ENCODE assay signal across 22 mouse cellular contexts in genomic region chr5:137036211-137036610, GRCm38 (mm10). TPM values are rescaled to one million over a fixed set of nuclear protein-coding genes. Genes with fewer than 3 reads are reported as not detected.
DNase-seq lines count a peak whose midpoint lies in the region; TF ChIP-seq lines count a peak whose summit lies in the region.
"Had no signal": no experiment of that assay in that cellular context is flagged by ENCODE, and none has a peak within 500 bp of the region (broad histone marks: within the 10 kb centered on the region; RNA-seq: fewer than 3 reads in every experiment).

No protein-coding gene starts in this region.

- DNase-seq in frontal cortex, postnatal 36 days (ENCODE audit: low spot score in 2 of 2): peak; percentile 39 to 51
- no peak for DNase-seq in frontal cortex, postnatal 25 days (ENCODE audit: low spot score in 2 of 2)
- peak in 1 of 2 experiments; percentile 45 for DNase-seq in left cerebral cortex, adult 2 months (ENCODE audit: extremely low spot score in 1 of 2, low spot score in 2 of 2)
- no peak for DNase-seq in left cerebral cortex, adult 9 months (ENCODE audit: low spot score in 2 of 2)
- DNase-seq in right cerebral cortex, postnatal 25 days: peak; percentile 44
- no peak for DNase-seq in right cerebral cortex, postnatal 36 days (ENCODE audit: low spot score in 2 of 2)
- DNase-seq in cerebellum, postnatal 4 days (ENCODE audit: low spot score in 2 of 2): no peak
- DNase-seq: adrenal gland, postnatal 25 days; cerebellum, adult 2 months; cerebellum, postnatal 14 days; gastrocnemius, postnatal 10 days; heart, adult 18-20 months; heart, postnatal 10 days; heart, postnatal 4 days had no signal

- H3K27ac ChIP-seq in left cerebral cortex, adult 2 months: peak overlapping the region; percentile 50
- H3K27ac ChIP-seq in olfactory bulb, adult 2 months (ENCODE audit: insufficient read depth, low read depth, low read length): peak overlapping the region; percentile 67
- H3K27ac ChIP-seq: embryonic facial prominence, embryonic 13.5 days; forebrain, embryonic 12.5 days; heart, embryonic 10.5 days; hindbrain, embryonic 13.5 days; intestine, embryonic 15.5 days had no signal

- H3K4me3 ChIP-seq in left cerebral cortex, adult 2 months: no peak overlapping the region
- no peak overlapping the region for H3K4me3 ChIP-seq in olfactory bulb, adult 2 months (ENCODE audit: insufficient read depth, low read depth, low read length)
- H3K4me3 ChIP-seq: embryonic facial prominence, embryonic 13.5 days; forebrain, embryonic 12.5 days; heart, embryonic 10.5 days; hindbrain, embryonic 13.5 days; intestine, embryonic 15.5 days had no signal

- intact Hi-C loops in left cerebral cortex, adult 2 months (cut with DNase I): no loop called here

- 50% methylated on average over 13 of the region's 13 CpGs for WGBS in olfactory bulb, adult 2 months

- H3K4me1 ChIP-seq in olfactory bulb, adult 2 months (ENCODE audit: control insufficient read depth, insufficient read depth, low read length): peaks cover 31% of the 10 kb centered on the region

- TF ChIP-seq CTCF in left cerebral cortex, adult 2 months (IDR thresholded peaks at IDR 0.05): no peak
- no peak for TF ChIP-seq CTCF in olfactory bulb, adult 2 months (IDR thresholded peaks at IDR 0.05; ENCODE audit: insufficient read depth, low read depth, low read length)

- TF ChIP-seq POLR2A in olfactory bulb, adult 2 months (IDR thresholded peaks at IDR 0.05; ENCODE audit: insufficient read depth, low read depth, low read length): no peak

RNA-seq across cellular contexts. Expression of gene Ap1s1, which starts 9.7 kb away (rescaled TPM):
- 100 to 1,000 TPM; 349 to 354 TPM for total RNA-seq in left cerebral cortex, adult 2 months (2021)
- polyA plus RNA-seq in olfactory bulb, adult 2 months (2012; ENCODE audit: insufficient read depth, insufficient read length, low replicate concordance, missing spikeins): not detected in 2 replicates

RNA-seq across cellular contexts. Expression of gene Vgf, which starts 10.0 kb away (rescaled TPM):
- 100 to 1,000 TPM; 433 to 446 TPM for total RNA-seq in left cerebral cortex, adult 2 months (2021)
- not detected in 2 replicates for polyA plus RNA-seq in olfactory bulb, adult 2 months (2012; ENCODE audit: insufficient read depth, insufficient read length, low replicate concordance, missing spikeins)
- total RNA-seq: gastrocnemius, postnatal 4 days; heart, adult 18-20 months; heart, postnatal 10 days; heart, postnatal 4 days had no signal
- polyA plus RNA-seq: heart, embryonic 10.5 days; heart, embryonic 14.5 days had no signal

RNA-seq across cellular contexts. Expression of gene Serpine1, which starts 35.9 kb away (rescaled TPM):
- total RNA-seq in left cerebral cortex, adult 2 months (2021): 1 to 10 TPM in 1 of 2 experiments, under 1 TPM in 1; 0.91 to 1.1 TPM
- polyA plus RNA-seq in olfactory bulb, adult 2 months (2012; ENCODE audit: insufficient read depth, insufficient read length, low replicate concordance, missing spikeins): not detected in 2 replicates

RNA-seq across cellular contexts. Expression of gene Znhit1, which starts 48.4 kb away (rescaled TPM):
- 10 to 100 TPM; 82.0 to 91.0 TPM for total RNA-seq in left cerebral cortex, adult 2 months (2021)
- not detected in 2 replicates for polyA plus RNA-seq in olfactory bulb, adult 2 months (2012; ENCODE audit: insufficient read depth, insufficient read length, low replicate concordance, missing spikeins)

RNA-seq across cellular contexts. Expression of gene Plod3, which starts 49.4 kb away (rescaled TPM):
- 10 to 100 TPM; 38.7 to 39.1 TPM for total RNA-seq in left cerebral cortex, adult 2 months (2021)
- polyA plus RNA-seq in olfactory bulb, adult 2 months (2012; ENCODE audit: insufficient read depth, insufficient read length, low replicate concordance, missing spikeins): not detected in 2 replicates

Comparison
In these comparisons a context has a peak if more than half of its experiments do, and no peak if none do; other contexts are left out.
1. DNase-seq: peak in frontal cortex, postnatal 36 days (2 of 2) and right cerebral cortex, postnatal 25 days (single experiment); none in frontal cortex, postnatal 25 days (0 of 2), left cerebral cortex, adult 9 months (0 of 2), right cerebral cortex, postnatal 36 days (0 of 2) and cerebellum, postnatal 4 days (0 of 2).